Mouse (Mus musculus) E14TG2a.4 (cell line): Measurements from ENCODE around the gene Tekt5.

Source experiments
- H3K27me3 ChIP-seq: 2 replicates; pipeline ENCODE4 v1.6.1; 2014; ENCODE audit warnings: low read length, control low read depth; ENCODE audit not compliant: insufficient read depth
- H3K36me3 ChIP-seq: 2 replicates; pipeline ENCODE4 v1.6.1; 2014; ENCODE audit warnings: low read length, control low read depth; ENCODE audit not compliant: insufficient read depth
- H3K4me1 ChIP-seq: replicated peaks from 2 replicates; pipeline ENCODE4 v1.6.1; 2014; ENCODE audit warnings: low read depth, low read length, control low read depth
- H3K4me3 ChIP-seq: replicated peaks from 2 replicates; pipeline ENCODE4 v1.5.1; 2014; ENCODE audit warnings: mild to moderate bottlenecking, low read length
- H3K9me3 ChIP-seq: 2 replicates; pipeline ENCODE4 v1.6.1; 2014; ENCODE audit warnings: low read length, control low read depth
- CTCF ChIP-seq: conservative IDR thresholded peaks from 2 replicates; pipeline ENCODE4 v1.5.1; 2014; ENCODE audit warnings: low read length
- NANOG ChIP-seq: IDR thresholded peaks from 2 replicates; pipeline ENCODE4 v1.6.1; 2014; ENCODE audit warnings: borderline replicate concordance, low read length, mixed read lengths
- POU5F1 ChIP-seq: IDR thresholded peaks from 2 replicates; pipeline ENCODE4 v1.6.1; 2014; ENCODE audit warnings: low read length, borderline replicate concordance

Tekt5 gene

GRCm38 (mm10) chr16:10394699-10395540 is at the start of gene Tekt5:
Gene Tekt5, minus strand, starts transcription at chr16:10395490.
- H3K4me3 ChIP-seq, result peak within 1 kb of the TSS; percentile 70
- no peaks in the 10 kb centered on the region for H3K9me3 ChIP-seq
- TF ChIP-seq NANOG, result no peak
- TF ChIP-seq CTCF, result peak; percentile 28
- peaks cover 54% of the 10 kb centered on the region for H3K27me3 ChIP-seq
- peaks cover 17% of the 10 kb centered on the region for H3K4me1 ChIP-seq
- no peaks in the 10 kb centered on the region for H3K36me3 ChIP-seq

DNA sequence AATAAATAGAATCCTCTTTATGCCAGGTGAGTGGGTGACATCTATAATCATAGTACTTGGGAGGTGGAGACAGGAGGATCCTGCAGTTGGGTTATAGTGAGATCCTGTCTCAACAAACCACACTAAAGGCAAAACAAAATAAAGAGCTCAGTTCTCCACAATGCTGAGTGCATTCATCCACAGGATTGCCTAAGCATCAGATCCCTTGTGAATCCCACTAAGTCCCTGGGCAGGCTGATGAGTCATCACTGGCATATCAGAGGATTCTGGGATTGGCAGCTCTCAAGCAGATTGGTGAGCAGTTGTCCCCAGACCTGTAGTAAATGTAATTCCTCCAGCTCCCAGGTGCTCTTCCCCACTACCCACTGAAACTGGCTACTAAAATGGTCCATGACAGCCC is 48.4 kb upstream of the Tekt5 start:
- TF ChIP-seq CTCF, result no peak
- no peak for TF ChIP-seq NANOG
- TF ChIP-seq POU5F1, result no peak
- no peaks in the 10 kb centered on the region for H3K9me3 ChIP-seq
- no peaks in the 10 kb centered on the region for H3K27me3 ChIP-seq
- H3K4me1 ChIP-seq, result peaks cover 32% of the 10 kb centered on the region
- no peaks in the 10 kb centered on the region for H3K36me3 ChIP-seq
- no peak overlapping the region for H3K4me3 ChIP-seq

- TF ChIP-seq POU5F1 (no peak), CTCF (no peak), NANOG (no peak)
- Histone ChIP-seq H3K36me3 (no peaks in the 10 kb centered on the region), H3K27me3 (no peaks in the 10 kb centered on the region), H3K9me3 (no peaks in the 10 kb centered on the region), H3K4me3 (no peak overlapping the region), H3K4me1 (peaks cover 19% of the 10 kb centered on the region)
Observed at GRCm38 (mm10) chr16:10441761-10442160, 46.5 kb upstream of the Tekt5 start.

DNA sequence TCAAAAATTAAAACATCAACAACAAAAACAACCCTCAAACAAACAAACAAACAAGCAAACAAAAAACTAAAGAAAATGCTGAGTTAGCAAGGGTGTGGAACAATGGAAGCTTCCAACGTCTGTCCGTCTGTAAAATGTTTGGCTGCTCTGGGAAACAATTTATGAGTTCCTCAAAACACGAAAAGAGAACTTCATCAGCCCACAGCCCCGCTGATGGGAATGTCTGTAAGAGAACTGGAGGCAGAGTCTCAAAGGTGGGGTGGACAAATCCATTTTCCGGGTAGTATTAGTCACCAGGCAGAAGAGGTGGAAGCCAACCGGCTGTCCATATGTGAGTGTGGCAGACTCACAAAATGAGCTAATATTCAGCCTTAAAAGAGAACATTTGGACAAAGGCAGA is 46.0 kb upstream of the Tekt5 start:
- Histone ChIP-seq H3K27me3 (no peaks in the 10 kb centered on the region), H3K9me3 (no peaks in the 10 kb centered on the region), H3K4me3 (no peak overlapping the region), H3K4me1 (peaks cover 14% of the 10 kb centered on the region), H3K36me3 (no peaks in the 10 kb centered on the region)
- TF ChIP-seq CTCF (no peak), POU5F1 (no peak), NANOG (no peak)

GRCm38 (mm10) chr16:10438055-10438454 is 42.8 kb upstream of the Tekt5 start:
- H3K27me3 ChIP-seq, result no peaks in the 10 kb centered on the region
- TF ChIP-seq CTCF (no peak), POU5F1 (no peak), NANOG (no peak)
- H3K4me3 ChIP-seq, result no peak overlapping the region
- no peaks in the 10 kb centered on the region for H3K9me3 ChIP-seq
- 0 out of 2 replicates have a peak, but pooled peaks cover 6% of the 10 kb centered on the region for H3K4me1 ChIP-seq
- no peaks in the 10 kb centered on the region for H3K36me3 ChIP-seq

DNA sequence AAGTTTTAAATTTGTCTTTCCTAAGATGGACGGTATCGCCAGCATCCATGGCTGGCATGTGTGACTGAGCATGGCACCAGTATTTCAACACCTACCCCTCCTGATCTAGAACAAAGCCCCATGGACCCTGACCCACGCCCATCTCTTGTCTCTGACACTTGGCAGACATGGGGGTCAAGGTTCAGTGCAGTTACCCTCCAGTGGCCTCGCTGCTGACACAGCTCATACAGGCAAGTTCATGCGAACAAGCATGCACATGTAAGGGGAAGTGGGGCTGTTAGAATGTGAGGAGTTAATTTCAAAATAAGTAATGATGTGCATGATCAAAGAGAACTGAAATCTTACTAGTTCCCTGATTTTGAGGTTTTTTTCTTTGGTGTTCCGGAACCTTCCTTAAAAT is 40.9 kb upstream of the Tekt5 start:
- H3K9me3 ChIP-seq, result no peaks in the 10 kb centered on the region
- H3K36me3 ChIP-seq, result no peaks in the 10 kb centered on the region
- TF ChIP-seq NANOG (no peak), POU5F1 (no peak)
- H3K27me3 ChIP-seq, result peaks cover 7% of the 10 kb centered on the region; the same call in 1 of the 2 replicates
- 0 out of 2 replicates have a peak, but pooled peaks cover 6% of the 10 kb centered on the region for H3K4me1 ChIP-seq
- H3K4me3 ChIP-seq, result no peak overlapping the region

DNA sequence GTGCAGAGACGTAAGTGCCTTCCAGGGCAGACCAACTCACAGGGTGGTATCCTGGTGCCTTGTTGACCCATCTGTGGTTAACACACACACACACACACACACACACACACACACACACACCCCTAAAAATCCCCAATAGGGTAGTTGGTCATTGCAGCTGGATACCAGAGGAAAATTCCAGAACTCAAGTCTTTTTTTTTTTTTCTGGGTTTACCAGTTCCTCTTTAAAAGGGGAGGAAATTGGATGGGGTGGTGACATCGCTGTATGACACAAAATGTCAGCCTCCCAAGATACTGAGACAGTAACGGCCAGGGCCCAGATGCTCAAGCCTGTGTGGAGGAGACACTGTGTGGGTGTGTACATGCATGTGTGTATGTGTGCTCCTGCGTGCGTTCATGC is 38.1 kb upstream of the Tekt5 start:
- Histone ChIP-seq H3K4me3 (no peak overlapping the region), H3K36me3 (no peaks in the 10 kb centered on the region), H3K27me3 (peaks cover 23% of the 10 kb centered on the region; the same call in 1 of the 2 replicates), H3K9me3 (no peaks in the 10 kb centered on the region), H3K4me1 (no peaks in the 10 kb centered on the region)
- no peak for TF ChIP-seq POU5F1
- TF ChIP-seq NANOG, result no peak
- no peak for TF ChIP-seq CTCF

DNA sequence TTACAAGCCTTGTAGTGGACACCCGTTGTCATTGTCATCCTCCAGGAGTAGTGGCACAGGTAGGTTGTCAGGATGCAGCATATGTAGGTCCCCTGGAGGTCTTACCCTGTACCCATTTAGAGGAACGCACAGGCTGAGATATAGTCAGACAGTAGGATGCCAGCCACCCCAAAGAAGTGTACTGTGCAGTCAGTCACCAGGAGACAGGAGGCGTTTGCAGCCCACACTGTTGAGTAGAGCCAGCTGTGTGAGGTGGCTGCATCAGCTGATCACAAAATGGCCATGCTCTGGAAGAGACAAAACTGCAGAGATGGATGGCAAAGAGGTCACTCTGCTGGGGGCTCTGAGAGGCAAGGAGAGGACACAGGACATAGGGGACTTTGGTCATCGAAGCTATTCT is 37.1 kb upstream of the Tekt5 start:
- H3K9me3 ChIP-seq, result no peaks in the 10 kb centered on the region
- no peaks in the 10 kb centered on the region for H3K36me3 ChIP-seq
- no peaks in the 10 kb centered on the region for H3K4me1 ChIP-seq
- H3K27me3 ChIP-seq, result peaks cover 23% of the 10 kb centered on the region; the same call in 1 of the 2 replicates
- TF ChIP-seq POU5F1 (no peak), CTCF (no peak), NANOG (no peak)
- H3K4me3 ChIP-seq, result no peak overlapping the region
